Mouse (Mus musculus) forebrain, embryonic 12.5 days (tissue): ENCODE measurements around the gene Ap2a2. TPM values are rescaled to one million over a fixed set of nuclear protein-coding genes. Genes with fewer than 3 reads are reported as not detected.

Experiments
- ATAC-seq: fragments of 200-750 bp; cut with Nextera tagmentation; 2 replicates; pipeline ENCODE4 v1.8.0; 2017; ENCODE audit warnings: moderate TSS enrichment; ENCODE audit not compliant: low FRiP score
- H3K27ac ChIP-seq: fragments of 300-500 bp; sonication (generic); 2 replicates; pipeline ENCODE4 v1.5.1; 2016; ENCODE audit warnings: mild to moderate bottlenecking
- H3K27me3 ChIP-seq: fragments of 300-500 bp; sonication (generic); 2 replicates; pipeline ENCODE4 v1.6.1; 2016; ENCODE audit warnings: mild to moderate bottlenecking
- H3K36me3 ChIP-seq: fragments of 300-500 bp; sonication (generic); replicated peaks from 2 replicates; pipeline ENCODE4 v1.6.1; 2016; ENCODE audit warnings: mild to moderate bottlenecking
- H3K4me1 ChIP-seq: fragments of 300-500 bp; sonication (generic); 2 replicates; pipeline ENCODE4 v1.6.1; 2016
- H3K4me2 ChIP-seq: fragments of 300-500 bp; sonication (generic); 2 replicates; pipeline ENCODE4 v1.6.1; 2016; ENCODE audit warnings: mild to moderate bottlenecking, moderate library complexity
- H3K4me3 ChIP-seq: fragments of 300-500 bp; sonication (generic); replicated peaks from 2 replicates; pipeline ENCODE4 v1.5.1; 2016; ENCODE audit warnings: mild to moderate bottlenecking
- H3K9ac ChIP-seq: fragments of 300-500 bp; sonication (generic); 2 replicates; pipeline ENCODE4 v1.6.1; 2016; ENCODE audit warnings: mild to moderate bottlenecking
- H3K9me3 ChIP-seq: fragments of 300-500 bp; sonication (generic); 2 replicates; pipeline ENCODE4 v1.6.1; 2016
- WGBS: fragments of 180-500 bp; shearing (Covaris S2); methylation state at CpG from one replicate; pipeline ENCODE4 v1.1.7; 2016; 5-methylcytosine and 5-hydroxymethylcytosine counted together
- polyA plus RNA-seq: library from polyadenylated mRNA; unstranded; fragments of >200 nt; fragmentation: Nextera tagmentation; extraction: Ambion mirVana; gene quantifications from 2 replicates; pipeline ENCODE4 v1.2.1, GENCODE M21; 2016

Gene Ap2a2
- polyA plus RNA-seq, 1 experiment from 2014 or later = 106 TPM

- Histone ChIP-seq H3K36me3 (no peaks in the 10 kb centered on the region), H3K4me3 (peak overlapping the region; percentile 98), H3K4me1 (peaks cover 30% of the 10 kb centered on the region), H3K27ac (peak overlapping the region; percentile 87), H3K9ac (peak overlapping the region; percentile 97), H3K4me2 (peak overlapping the region; percentile 87), H3K9me3 (no peaks in the 10 kb centered on the region), H3K27me3 (peaks cover 10% of the 10 kb centered on the region; the same call in 1 of the 2 replicates)
- WGBS = 2% methylated on average over 21 of the region's 21 CpGs
- peak; percentile 36 for ATAC-seq
Observed at GRCm38 (mm10) chr7:141562852-141563427, 967 bp downstream of the Ap2a2 start.

GRCm38 (mm10) chr7:141564561-141564960 lies 2.6 kb downstream of the Ap2a2 start:
- peaks cover 10% of the 10 kb centered on the region; the same call in 1 of the 2 replicates for H3K27me3 ChIP-seq
- peaks cover 30% of the 10 kb centered on the region for H3K4me1 ChIP-seq
- no peaks in the 10 kb centered on the region for H3K9me3 ChIP-seq
- no peak overlapping the region for H3K27ac ChIP-seq
- no peaks in the 10 kb centered on the region for H3K36me3 ChIP-seq
- peak overlapping the region; percentile 5; the same call in 1 of the 2 replicates for H3K9ac ChIP-seq
- H3K4me2 ChIP-seq = 0 out of 2 replicates have a peak overlapping the region, but pooled peaks have one; percentile 3
- H3K4me3 ChIP-seq = no peak overlapping the region
- 81% methylated on average over 7 of the region's 7 CpGs for WGBS
- no peak for ATAC-seq

GRCm38 (mm10) chr7:141566587-141566986 lies 4.6 kb downstream of the Ap2a2 start:
- no peaks in the 10 kb centered on the region for H3K27me3 ChIP-seq
- no peak overlapping the region for H3K4me2 ChIP-seq
- H3K4me1 ChIP-seq = peaks cover 26% of the 10 kb centered on the region
- H3K9me3 ChIP-seq = no peaks in the 10 kb centered on the region
- H3K27ac ChIP-seq = no peak overlapping the region
- 81% methylated on average over 7 of the region's 7 CpGs for WGBS
- ATAC-seq = no peak
- H3K36me3 ChIP-seq = no peaks in the 10 kb centered on the region
- H3K9ac ChIP-seq = no peak overlapping the region
- no peak overlapping the region for H3K4me3 ChIP-seq

- no peak overlapping the region for H3K27ac ChIP-seq
- no peak overlapping the region for H3K9ac ChIP-seq
- 88% methylated on average over 9 of the region's 9 CpGs for WGBS
- no peak for ATAC-seq
- peaks cover 10% of the 10 kb centered on the region for H3K4me1 ChIP-seq
- H3K4me2 ChIP-seq = no peak overlapping the region
- H3K36me3 ChIP-seq = no peaks in the 10 kb centered on the region
- no peaks in the 10 kb centered on the region for H3K9me3 ChIP-seq
- no peaks in the 10 kb centered on the region for H3K27me3 ChIP-seq
- no peak overlapping the region for H3K4me3 ChIP-seq
Observed at GRCm38 (mm10) chr7:141569283-141569803, 7.4 kb downstream of the Ap2a2 start.

- Histone ChIP-seq H3K9ac (no peak overlapping the region), H3K4me2 (no peak overlapping the region), H3K9me3 (no peaks in the 10 kb centered on the region), H3K4me3 (no peak overlapping the region), H3K27ac (no peak overlapping the region), H3K27me3 (no peaks in the 10 kb centered on the region), H3K36me3 (no peaks in the 10 kb centered on the region), H3K4me1 (peaks cover 7% of the 10 kb centered on the region)
- WGBS = 98% methylated on average over 3 of the region's 3 CpGs
- no peak for ATAC-seq
Observed at GRCm38 (mm10) chr7:141569916-141570315, 7.9 kb downstream of the Ap2a2 start.

- ATAC-seq = no peak
- Histone ChIP-seq H3K36me3 (no peaks in the 10 kb centered on the region), H3K9me3 (no peaks in the 10 kb centered on the region), H3K9ac (no peak overlapping the region), H3K4me3 (no peak overlapping the region), H3K27ac (no peak overlapping the region), H3K4me2 (no peak overlapping the region), H3K4me1 (peaks cover 7% of the 10 kb centered on the region), H3K27me3 (no peaks in the 10 kb centered on the region)
- 65% methylated on average over 4 of the region's 4 CpGs for WGBS
Observed at GRCm38 (mm10) chr7:141570625-141571295, 8.8 kb downstream of the Ap2a2 start.

- Histone ChIP-seq H3K4me1 (no peaks in the 10 kb centered on the region), H3K9ac (no peak overlapping the region), H3K4me3 (no peak overlapping the region), H3K4me2 (no peak overlapping the region), H3K27me3 (no peaks in the 10 kb centered on the region), H3K27ac (no peak overlapping the region), H3K36me3 (no peaks in the 10 kb centered on the region), H3K9me3 (no peaks in the 10 kb centered on the region)
- 89% methylated on average over 3 of the region's 3 CpGs for WGBS
- ATAC-seq = no peak
Observed at GRCm38 (mm10) chr7:141574041-141574440, 12.1 kb downstream of the Ap2a2 start.

GRCm38 (mm10) chr7:141575481-141575880 lies 13.5 kb downstream of the Ap2a2 start:
- no peak overlapping the region for H3K27ac ChIP-seq
- H3K4me2 ChIP-seq = no peak overlapping the region
- no peak overlapping the region for H3K9ac ChIP-seq
- no peak for ATAC-seq
- no peaks in the 10 kb centered on the region for H3K9me3 ChIP-seq
- H3K4me3 ChIP-seq = no peak overlapping the region
- H3K27me3 ChIP-seq = no peaks in the 10 kb centered on the region
- WGBS = 94% methylated on average over 2 of the region's 3 CpGs
- no peaks in the 10 kb centered on the region for H3K36me3 ChIP-seq
- H3K4me1 ChIP-seq = no peaks in the 10 kb centered on the region

- Histone ChIP-seq H3K27ac (no peak overlapping the region), H3K9ac (no peak overlapping the region), H3K27me3 (no peaks in the 10 kb centered on the region), H3K36me3 (no peaks in the 10 kb centered on the region), H3K4me1 (no peaks in the 10 kb centered on the region), H3K9me3 (no peaks in the 10 kb centered on the region), H3K4me2 (no peak overlapping the region), H3K4me3 (no peak overlapping the region)
- 90% methylated on average over 3 of the region's 3 CpGs for WGBS
- no peak for ATAC-seq
Observed at GRCm38 (mm10) chr7:141577801-141578200, 15.8 kb downstream of the Ap2a2 start.

GRCm38 (mm10) chr7:141578511-141578910 lies 16.5 kb downstream of the Ap2a2 start:
- Histone ChIP-seq H3K36me3 (no peaks in the 10 kb centered on the region), H3K4me1 (no peaks in the 10 kb centered on the region), H3K27ac (no peak overlapping the region), H3K27me3 (no peaks in the 10 kb centered on the region), H3K9ac (no peak overlapping the region), H3K4me3 (no peak overlapping the region), H3K4me2 (no peak overlapping the region), H3K9me3 (no peaks in the 10 kb centered on the region)
- ATAC-seq = no peak
- WGBS = 92% methylated on average over 1 of the region's 1 CpGs

- Histone ChIP-seq H3K9ac (no peak overlapping the region), H3K4me2 (no peak overlapping the region), H3K27ac (no peak overlapping the region), H3K9me3 (no peaks in the 10 kb centered on the region), H3K36me3 (no peaks in the 10 kb centered on the region), H3K4me3 (no peak overlapping the region), H3K4me1 (no peaks in the 10 kb centered on the region), H3K27me3 (no peaks in the 10 kb centered on the region)
- WGBS = 92% methylated on average over 2 of the region's 2 CpGs
- no peak for ATAC-seq
Observed at GRCm38 (mm10) chr7:141578943-141579342, 17.0 kb downstream of the Ap2a2 start.

- H3K9ac ChIP-seq = no peak overlapping the region
- no peak overlapping the region for H3K4me3 ChIP-seq
- no peak overlapping the region for H3K27ac ChIP-seq
- 88% methylated on average over 7 of the region's 7 CpGs for WGBS
- no peaks in the 10 kb centered on the region for H3K27me3 ChIP-seq
- no peak overlapping the region for H3K4me2 ChIP-seq
- ATAC-seq = no peak
- H3K36me3 ChIP-seq = no peaks in the 10 kb centered on the region
- H3K4me1 ChIP-seq = no peaks in the 10 kb centered on the region
- H3K9me3 ChIP-seq = no peaks in the 10 kb centered on the region
Observed at GRCm38 (mm10) chr7:141581323-141581722, 19.4 kb downstream of the Ap2a2 start.
